Mouse (Mus musculus): ENCODE measurements around the gene Arhgap23.

DNA sequence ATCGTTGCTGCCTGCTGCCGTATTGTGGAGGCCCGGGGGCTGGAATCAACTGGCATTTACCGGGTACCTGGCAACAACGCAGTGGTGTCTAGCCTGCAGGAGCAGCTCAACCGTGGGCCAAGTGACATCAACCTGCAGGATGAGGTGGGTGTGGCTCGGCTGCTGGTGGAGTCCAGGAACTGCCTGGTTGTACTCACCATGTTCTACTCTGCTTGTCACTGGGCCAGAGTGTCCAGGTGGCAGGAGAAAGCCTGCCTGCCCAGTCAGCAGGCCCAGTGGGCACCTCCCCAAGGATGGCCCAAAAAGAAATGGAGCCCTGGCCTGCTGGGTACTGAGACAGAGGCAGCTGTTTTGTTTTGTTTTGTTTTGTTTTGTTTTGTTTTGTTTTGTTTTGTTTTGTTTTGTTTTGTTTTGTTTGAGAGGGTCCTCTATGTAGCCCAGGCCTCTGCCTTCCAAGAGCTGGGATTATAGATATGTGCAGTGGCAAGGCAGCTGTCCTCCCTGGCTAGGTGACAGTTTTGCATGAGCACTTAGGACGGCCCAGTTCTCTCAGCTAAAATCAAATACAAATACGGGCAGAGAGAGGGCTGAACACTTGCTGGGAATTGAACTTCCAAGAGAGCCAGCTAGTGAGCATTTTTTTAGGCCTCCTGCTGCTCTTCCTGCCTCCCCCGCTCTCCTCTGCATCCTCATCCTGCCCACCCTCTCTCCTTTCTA is 51.3 kb downstream of the Arhgap23 start:
- no peak for TF ChIP-seq EP300 (optimal IDR thresholded peaks at IDR 0.05)
- TF ChIP-seq CTCF (IDR thresholded peaks at IDR 0.05; ENCODE audit: low read depth) = no peak

Measured in stomach, postnatal 0 days (tissue).